Mouse (Mus musculus): Measurements from ENCODE around the gene Zbtb49. TPM values are rescaled to one million over a fixed set of nuclear protein-coding genes. Genes with fewer than 3 reads are reported as not detected.

Gene Zbtb49
- polyA plus RNA-seq (2012; ENCODE audit: insufficient read depth, low replicate concordance): 2.6 and 4.1 TPM in 2 replicates

DNA sequence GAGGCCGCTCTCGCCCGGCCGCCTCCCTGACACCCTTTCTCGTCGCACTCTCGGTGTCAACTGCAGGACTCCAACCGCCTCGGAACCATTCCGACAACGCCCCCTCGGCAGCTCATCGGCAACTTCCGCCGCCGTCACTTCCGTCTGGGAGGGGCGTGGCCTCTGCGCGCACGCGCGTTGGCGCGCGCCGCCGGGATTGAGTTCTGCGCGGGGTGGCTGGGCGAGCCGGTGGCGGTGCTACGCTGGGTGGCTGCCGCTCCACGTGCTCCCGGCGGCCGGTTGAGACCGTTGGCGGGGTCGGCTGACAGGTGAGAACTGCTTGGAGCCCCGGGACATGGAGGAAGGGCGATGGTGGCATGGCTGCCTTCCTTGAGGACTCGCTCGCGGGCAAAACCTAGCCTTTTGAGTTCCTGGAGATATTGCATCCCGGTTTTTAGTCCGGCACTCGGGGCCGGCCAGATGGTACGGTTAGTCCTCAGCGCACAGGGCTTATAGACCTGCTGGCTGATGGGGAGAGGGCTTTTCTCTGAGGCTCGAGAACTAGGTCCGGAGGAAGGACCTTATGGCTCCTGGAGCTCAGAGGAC, at the start of gene Zbtb49, which contains the start of gene Lyar:
Gene Zbtb49 (minus strand): TSS at position 130 of the 585 bp plus-strand sequence.
Gene Lyar (plus strand): TSS at position 143 of the 585 bp plus-strand sequence.
- Histone ChIP-seq H3K36me3 (replicated peaks; ENCODE audit: low read length) (peaks cover 56% of the 10 kb centered on the region), H3K4me3 (replicated peaks) (peak within 1 kb of the TSS; percentile 92), H3K9me3 (no peaks in the 10 kb centered on the region), H3K4me1 (peaks cover 53% of the 10 kb centered on the region), H3K27me3 (replicated peaks) (no peaks in the 10 kb centered on the region)
- no peak for TF ChIP-seq FLI1 (IDR thresholded peaks at IDR 0.05; ENCODE audit: low read length)
- TF ChIP-seq GATA1 (IDR thresholded peaks at IDR 0.05; ENCODE audit: borderline replicate concordance, low read length): no peak

DNA sequence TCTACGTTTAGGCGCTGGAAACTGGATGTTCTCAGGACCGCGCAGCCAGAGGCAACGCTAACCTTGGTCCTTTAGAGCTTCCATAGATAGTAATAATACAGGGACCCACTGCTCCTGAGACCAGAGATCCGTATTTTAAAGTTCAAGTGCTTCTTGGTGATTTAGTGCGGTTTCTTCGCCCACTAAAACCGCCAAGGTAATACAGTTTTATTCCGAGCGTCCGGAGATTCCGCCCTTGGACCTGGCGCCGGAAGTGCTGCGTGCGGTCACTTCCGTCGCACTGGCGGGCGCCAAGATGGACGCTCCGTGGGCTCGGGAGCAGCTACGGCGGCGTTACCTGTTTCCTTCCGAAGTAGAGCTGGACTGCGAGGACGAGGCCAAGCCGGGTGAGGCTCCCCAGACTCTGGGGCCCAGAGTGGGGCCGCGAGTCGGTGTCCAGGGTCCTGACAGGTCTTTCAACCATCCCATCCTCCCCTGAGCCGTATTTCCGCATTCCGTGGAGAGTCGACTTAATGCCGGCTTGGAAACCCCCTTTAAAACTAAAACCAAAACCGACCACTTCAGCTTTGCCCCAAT, 39.9 kb upstream of the Zbtb49 start, which contains the start of gene Tmem128:
Gene Tmem128 (plus strand): TSS at position 79 of the 576 bp plus-strand sequence.
- TF ChIP-seq FLI1 (IDR thresholded peaks at IDR 0.05; ENCODE audit: low read length) (peak; percentile 24; the same call in 1 of the 2 replicates), GATA1 (IDR thresholded peaks at IDR 0.05; ENCODE audit: borderline replicate concordance, low read length) (no peak)
- Histone ChIP-seq H3K4me3 (replicated peaks) (peak within 1 kb of the TSS; percentile 96), H3K4me1 (peaks cover 47% of the 10 kb centered on the region), H3K9me3 (peaks cover 5% of the 10 kb centered on the region; the same call in 1 of the 2 replicates), H3K36me3 (replicated peaks; ENCODE audit: low read length) (peaks cover 42% of the 10 kb centered on the region), H3K27me3 (replicated peaks) (no peaks in the 10 kb centered on the region)

DNA sequence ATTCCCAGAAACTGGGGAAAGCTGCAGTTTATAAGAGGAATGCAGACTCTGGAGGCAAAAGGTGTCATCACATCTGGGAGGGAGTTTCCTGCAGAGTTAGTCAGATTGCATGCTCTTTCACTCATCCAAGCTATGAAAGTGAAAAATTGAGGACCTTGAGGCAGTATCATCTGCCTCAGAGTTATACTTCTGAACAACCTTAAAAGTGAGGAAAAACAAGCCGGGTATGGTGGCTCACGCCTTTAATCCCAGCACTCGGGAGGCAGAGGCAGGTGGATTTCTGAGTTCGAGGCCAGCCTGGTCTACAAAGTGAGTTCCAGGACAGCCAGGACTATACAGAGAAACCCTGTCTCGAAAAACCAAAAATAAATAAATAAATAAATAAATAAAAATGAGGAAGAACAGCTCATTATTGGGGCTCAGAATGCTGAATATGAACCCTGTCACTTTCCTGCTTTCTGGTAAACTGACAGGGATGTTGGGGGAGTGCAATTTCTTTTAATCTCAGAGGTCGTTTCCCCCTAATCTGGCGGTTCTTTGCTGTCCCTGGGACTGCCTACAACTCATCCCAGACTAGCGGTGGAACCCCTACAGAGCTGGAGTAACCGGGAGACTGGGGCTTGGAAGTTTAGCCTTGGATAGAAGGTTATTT, 39.3 kb upstream of the Zbtb49 start:
- no peak for TF ChIP-seq GATA1 (IDR thresholded peaks at IDR 0.05; ENCODE audit: borderline replicate concordance, low read length)
- TF ChIP-seq FLI1 (IDR thresholded peaks at IDR 0.05; ENCODE audit: low read length): no peak
- Histone ChIP-seq H3K4me1 (peaks cover 45% of the 10 kb centered on the region), H3K27me3 (replicated peaks) (no peaks in the 10 kb centered on the region), H3K4me3 (replicated peaks) (peak overlapping the region; percentile 96), H3K36me3 (replicated peaks; ENCODE audit: low read length) (peaks cover 36% of the 10 kb centered on the region), H3K9me3 (peaks cover 5% of the 10 kb centered on the region; the same call in 1 of the 2 replicates)

DNA sequence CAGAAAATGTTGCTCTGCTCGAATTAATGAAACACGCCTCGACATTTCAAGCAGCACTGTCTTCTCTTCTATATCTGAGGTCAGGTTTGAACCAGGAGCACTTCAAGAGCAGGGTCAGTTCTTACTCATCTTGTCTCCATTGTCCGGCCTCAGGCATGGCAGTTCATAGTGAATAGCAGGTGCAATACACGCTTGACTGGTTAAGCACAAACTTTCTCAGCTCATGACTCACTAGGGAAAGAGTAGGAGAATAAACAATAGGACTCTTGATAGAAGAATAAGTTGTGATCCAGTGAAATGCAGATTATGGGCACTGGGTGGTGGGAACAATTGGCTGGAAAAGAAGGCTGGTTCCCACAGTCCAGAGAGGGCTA, 38.5 kb upstream of the Zbtb49 start:
- Histone ChIP-seq H3K36me3 (replicated peaks; ENCODE audit: low read length) (peaks cover 28% of the 10 kb centered on the region), H3K4me3 (replicated peaks) (no peak overlapping the region), H3K4me1 (peaks cover 45% of the 10 kb centered on the region), H3K9me3 (peaks cover 5% of the 10 kb centered on the region; the same call in 1 of the 2 replicates), H3K27me3 (replicated peaks) (no peaks in the 10 kb centered on the region)
- TF ChIP-seq GATA1 (IDR thresholded peaks at IDR 0.05; ENCODE audit: borderline replicate concordance, low read length) (no peak), FLI1 (IDR thresholded peaks at IDR 0.05; ENCODE audit: low read length) (no peak)

DNA sequence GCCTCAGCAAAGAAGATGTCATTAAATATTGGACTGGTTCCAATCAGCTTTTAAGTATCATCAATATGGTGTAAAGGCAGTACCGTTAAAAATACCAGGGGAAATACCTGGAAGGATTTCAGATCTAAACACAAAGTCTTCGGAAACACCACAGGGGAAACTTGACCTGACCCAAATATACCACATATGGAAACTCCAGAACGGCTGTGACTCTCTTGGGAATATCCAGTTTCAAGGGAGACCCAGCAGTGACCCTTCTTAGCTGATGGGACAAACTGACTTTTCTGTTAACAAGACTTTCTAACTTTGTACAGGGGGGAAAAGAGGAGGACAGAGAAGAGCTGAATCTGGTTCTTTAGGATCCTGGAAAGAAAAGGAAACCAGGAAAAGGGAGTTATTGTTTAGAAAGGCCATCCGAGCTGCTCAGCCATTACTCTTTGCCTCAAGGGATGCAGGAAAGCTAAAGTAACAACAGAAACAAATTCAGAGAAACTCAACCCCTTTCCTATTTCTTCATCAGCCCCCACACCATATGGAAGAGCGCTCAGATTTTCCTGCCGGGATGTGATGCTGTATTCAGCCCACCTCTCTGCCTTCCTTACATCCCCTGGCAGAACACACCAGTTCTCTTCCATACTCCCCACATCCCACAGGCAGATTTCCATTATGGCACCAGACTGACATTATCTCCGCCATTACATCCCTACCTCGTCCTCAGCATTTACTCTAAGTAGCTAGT, 37.9 kb upstream of the Zbtb49 start:
- Histone ChIP-seq H3K9me3 (peaks cover 5% of the 10 kb centered on the region; the same call in 1 of the 2 replicates), H3K4me1 (peaks cover 40% of the 10 kb centered on the region), H3K27me3 (replicated peaks) (no peaks in the 10 kb centered on the region), H3K36me3 (replicated peaks; ENCODE audit: low read length) (peaks cover 22% of the 10 kb centered on the region), H3K4me3 (replicated peaks) (no peak overlapping the region)
- TF ChIP-seq GATA1 (IDR thresholded peaks at IDR 0.05; ENCODE audit: borderline replicate concordance, low read length) (no peak), FLI1 (IDR thresholded peaks at IDR 0.05; ENCODE audit: low read length) (no peak)

DNA sequence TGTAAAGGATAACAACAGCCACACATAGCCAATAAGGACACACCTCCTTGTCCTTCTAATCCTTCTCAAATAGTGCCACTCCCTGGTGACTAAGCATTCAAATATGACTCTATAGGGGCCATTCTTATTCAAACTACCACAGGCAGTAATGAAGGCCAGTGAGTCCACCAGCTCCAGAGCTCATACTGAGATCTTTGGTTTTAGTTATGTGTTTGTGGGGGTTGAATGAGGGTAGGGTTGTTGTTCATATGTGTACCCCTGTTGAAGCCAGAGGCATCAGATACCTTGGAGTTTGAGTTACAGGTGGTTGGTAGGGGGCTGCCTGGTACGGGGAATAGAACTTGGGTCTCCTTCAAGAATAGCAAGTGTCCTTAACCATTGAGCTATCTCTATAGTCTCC, 36.3 kb upstream of the Zbtb49 start:
- no peak overlapping the region for H3K4me3 ChIP-seq (replicated peaks)
- TF ChIP-seq FLI1 (IDR thresholded peaks at IDR 0.05; ENCODE audit: low read length): no peak
- H3K9me3 ChIP-seq: peaks cover 5% of the 10 kb centered on the region; the same call in 1 of the 2 replicates
- peaks cover 30% of the 10 kb centered on the region for H3K4me1 ChIP-seq
- H3K27me3 ChIP-seq (replicated peaks): no peaks in the 10 kb centered on the region
- peaks cover 6% of the 10 kb centered on the region for H3K36me3 ChIP-seq (replicated peaks; ENCODE audit: low read length)

DNA sequence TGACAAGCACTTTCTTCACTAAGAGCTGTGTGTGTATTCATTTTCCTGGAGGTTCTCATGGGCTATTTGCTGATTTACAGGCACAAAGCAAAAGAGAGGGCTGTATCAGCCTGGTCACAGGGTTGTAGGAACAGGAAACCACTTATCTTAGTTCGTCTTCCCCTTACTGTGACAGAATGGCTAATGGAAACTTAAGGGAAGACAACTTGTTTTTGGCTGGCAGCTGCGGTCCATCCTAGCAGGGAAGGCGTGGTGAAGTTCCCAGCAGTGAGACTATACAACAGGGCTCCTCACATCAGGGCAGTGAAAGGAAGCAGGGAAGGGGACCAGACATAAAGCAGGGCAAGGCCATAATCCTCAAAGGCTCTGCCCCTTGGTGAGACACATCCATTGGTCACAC, 35.4 kb upstream of the Zbtb49 start:
- TF ChIP-seq GATA1 (IDR thresholded peaks at IDR 0.05; ENCODE audit: borderline replicate concordance, low read length) (no peak; the same call in 2 of the 3 replicates), FLI1 (IDR thresholded peaks at IDR 0.05; ENCODE audit: low read length) (no peak)
- H3K9me3 ChIP-seq: peaks cover 5% of the 10 kb centered on the region; the same call in 1 of the 2 replicates
- peaks cover 5% of the 10 kb centered on the region for H3K36me3 ChIP-seq (replicated peaks; ENCODE audit: low read length)
- H3K4me3 ChIP-seq (replicated peaks): peak overlapping the region; percentile 84
- H3K27me3 ChIP-seq (replicated peaks): no peaks in the 10 kb centered on the region
- peaks cover 23% of the 10 kb centered on the region for H3K4me1 ChIP-seq

DNA sequence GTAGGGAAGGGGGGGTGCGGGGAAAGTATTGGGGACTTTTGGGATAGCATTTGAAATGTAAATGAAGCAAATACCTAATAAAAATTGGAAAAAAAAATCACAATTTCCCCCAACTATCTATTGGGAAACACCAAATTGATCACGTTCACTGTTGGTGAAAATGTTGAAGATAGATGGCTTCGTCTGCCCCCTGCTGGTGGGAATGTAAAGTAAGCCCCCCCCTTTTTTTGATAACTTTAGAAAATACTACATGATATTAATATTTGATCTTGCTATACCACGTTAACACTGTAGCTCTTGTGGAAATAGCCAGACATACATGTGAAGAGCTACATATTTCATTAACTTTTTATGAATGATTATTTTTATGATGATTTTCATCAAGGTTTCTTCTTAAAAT, 34.9 kb upstream of the Zbtb49 start:
- no peak for TF ChIP-seq GATA1 (IDR thresholded peaks at IDR 0.05; ENCODE audit: borderline replicate concordance, low read length)
- no peak for TF ChIP-seq FLI1 (IDR thresholded peaks at IDR 0.05; ENCODE audit: low read length)
- Histone ChIP-seq H3K4me3 (replicated peaks) (peak overlapping the region; percentile 84), H3K27me3 (replicated peaks) (no peaks in the 10 kb centered on the region), H3K36me3 (replicated peaks; ENCODE audit: low read length) (peaks cover 5% of the 10 kb centered on the region), H3K9me3 (peaks cover 5% of the 10 kb centered on the region; the same call in 1 of the 2 replicates), H3K4me1 (peaks cover 23% of the 10 kb centered on the region)

DNA sequence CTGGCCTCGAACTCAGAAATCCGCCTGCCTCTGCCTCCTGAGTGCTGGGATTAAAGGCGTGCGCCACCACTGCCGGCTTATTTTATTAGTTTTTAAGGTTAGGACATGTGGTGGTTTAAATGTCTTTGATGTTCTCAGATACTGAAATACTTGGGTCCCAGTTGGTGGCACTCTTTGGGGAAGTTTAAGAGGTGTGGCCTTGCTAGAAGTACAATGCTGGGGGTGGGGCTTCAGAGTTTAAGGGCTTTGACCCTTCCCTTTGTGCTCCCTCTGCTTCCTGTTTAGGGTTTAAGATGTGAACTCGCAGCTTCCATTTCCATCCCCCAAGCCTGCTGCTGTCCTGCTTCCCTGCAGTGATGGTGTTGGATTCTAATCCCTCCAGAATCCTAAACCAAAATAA, 21.7 kb upstream of the Zbtb49 start:
- Histone ChIP-seq H3K4me3 (replicated peaks) (no peak overlapping the region), H3K4me1 (no peaks in the 10 kb centered on the region), H3K9me3 (peaks cover 2% of the 10 kb centered on the region), H3K36me3 (replicated peaks; ENCODE audit: low read length) (no peaks in the 10 kb centered on the region), H3K27me3 (replicated peaks) (peaks cover 43% of the 10 kb centered on the region)
- no peak for TF ChIP-seq GATA1 (IDR thresholded peaks at IDR 0.05; ENCODE audit: borderline replicate concordance, low read length)
- TF ChIP-seq FLI1 (IDR thresholded peaks at IDR 0.05; ENCODE audit: low read length): no peak
